Mouse (Mus musculus) embryo, embryonic 11 days (tissue): ENCODE measurements at regions not wholly inside any gene's neighbourhood (a gene's known extent, or its start where the extent isn't known, plus 50 kb on each side); places are given as distances from the start of the nearest gene placed in this dataset.

Experiments
- DNase-seq: peaks from one replicate; pipeline ENCODE4 v3.0.0-alpha.2; 2015

GRCm38 (mm10) chr4:153542631-153543031 is 60.0 kb upstream of the Ajap1 start:
- no peak for DNase-seq

GRCm38 (mm10) chr4:153543900-153544648 is 61.5 kb upstream of the Ajap1 start:
- DNase-seq, result no peak

DNA sequence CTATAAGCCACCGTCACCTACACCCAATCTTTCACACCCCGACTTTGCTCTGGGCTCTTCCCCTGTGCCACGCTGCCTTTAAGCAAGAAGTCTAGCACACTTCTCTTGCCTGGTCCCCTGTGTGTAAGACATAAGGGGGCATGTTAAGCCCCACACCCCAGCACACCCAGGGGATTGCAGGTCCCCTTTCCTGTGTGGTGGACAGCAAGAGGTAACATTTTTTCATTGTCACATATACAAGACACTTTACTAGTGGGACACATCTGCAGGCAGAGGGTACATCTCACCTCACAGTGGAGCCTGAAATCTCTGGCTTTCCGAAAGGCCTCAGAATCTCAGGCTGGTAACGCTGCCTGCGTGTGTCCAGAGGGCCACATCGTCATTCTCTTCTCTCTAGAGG is 64.1 kb upstream of the Ajap1 start:
- DNase-seq, result no peak

- no peak for DNase-seq
Observed at GRCm38 (mm10) chr4:153547111-153547510, 64.5 kb upstream of the Ajap1 start.

DNA sequence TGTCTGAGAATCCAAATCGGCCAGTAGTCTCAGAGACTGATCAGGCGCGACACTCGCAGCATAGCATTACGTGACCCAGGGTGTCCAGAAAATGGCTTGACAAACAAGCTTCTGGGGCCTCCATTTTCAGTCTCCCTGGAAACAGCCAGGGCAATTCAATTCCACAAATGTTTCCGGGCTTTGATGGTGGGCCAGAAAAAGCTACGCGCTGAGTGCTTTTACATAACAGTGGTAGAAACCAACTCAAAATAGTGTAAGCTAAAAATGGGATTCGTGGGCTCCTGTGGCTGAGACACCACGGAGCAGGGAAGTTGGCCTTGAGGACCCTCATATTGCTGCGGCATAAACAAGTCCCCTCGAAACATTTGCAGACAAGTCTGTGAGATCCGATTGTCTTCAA is 65.3 kb upstream of the Ajap1 start:
- no peak for DNase-seq

GRCm38 (mm10) chr4:153551291-153551690 is 68.7 kb upstream of the Ajap1 start:
- DNase-seq, result no peak

GRCm38 (mm10) chr4:153552483-153552882 is 69.9 kb upstream of the Ajap1 start:
- DNase-seq, result no peak

- DNase-seq, result no peak
Observed at GRCm38 (mm10) chr4:153557812-153558608, 75.4 kb upstream of the Ajap1 start.

- DNase-seq, result no peak
Observed at GRCm38 (mm10) chr4:153559568-153559967, 77.0 kb upstream of the Ajap1 start.

GRCm38 (mm10) chr4:153560193-153560592 is 77.6 kb upstream of the Ajap1 start:
- DNase-seq, result no peak

- no peak for DNase-seq
Observed at GRCm38 (mm10) chr4:153560956-153561355, 78.3 kb upstream of the Ajap1 start.

GRCm38 (mm10) chr4:153561991-153562390 is 79.4 kb upstream of the Ajap1 start:
- no peak for DNase-seq

DNA sequence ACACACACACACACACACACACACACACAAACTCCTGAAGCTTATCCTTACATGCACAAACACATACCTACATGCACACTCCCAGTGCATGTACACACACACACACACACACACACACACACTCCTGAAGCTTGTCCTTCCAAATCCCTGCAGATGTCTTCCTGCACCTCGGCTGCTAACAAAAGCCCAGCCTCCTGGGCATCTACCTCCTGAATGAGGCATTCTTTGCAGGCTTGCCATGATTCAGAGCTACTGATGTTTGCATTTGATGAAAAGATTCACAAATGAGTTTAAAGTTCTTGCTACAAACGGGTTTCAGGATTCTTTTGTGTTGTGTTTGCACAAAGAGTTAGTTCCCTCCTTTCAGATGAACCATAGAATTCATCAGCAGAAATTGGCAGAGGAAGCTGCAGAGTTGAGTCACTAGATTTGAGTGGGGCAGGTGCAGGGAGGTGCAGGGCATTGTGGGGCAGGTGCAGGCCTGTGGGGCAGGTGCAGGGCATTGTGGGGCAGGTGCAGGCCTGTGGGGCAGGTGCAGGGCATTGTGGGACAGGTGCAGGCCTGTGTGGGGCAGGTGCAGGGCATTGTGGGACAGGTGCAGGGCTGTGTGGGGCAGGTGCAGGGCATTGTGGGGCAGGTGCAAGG is 84.8 kb upstream of the Ajap1 start:
- DNase-seq, result no peak

DNA sequence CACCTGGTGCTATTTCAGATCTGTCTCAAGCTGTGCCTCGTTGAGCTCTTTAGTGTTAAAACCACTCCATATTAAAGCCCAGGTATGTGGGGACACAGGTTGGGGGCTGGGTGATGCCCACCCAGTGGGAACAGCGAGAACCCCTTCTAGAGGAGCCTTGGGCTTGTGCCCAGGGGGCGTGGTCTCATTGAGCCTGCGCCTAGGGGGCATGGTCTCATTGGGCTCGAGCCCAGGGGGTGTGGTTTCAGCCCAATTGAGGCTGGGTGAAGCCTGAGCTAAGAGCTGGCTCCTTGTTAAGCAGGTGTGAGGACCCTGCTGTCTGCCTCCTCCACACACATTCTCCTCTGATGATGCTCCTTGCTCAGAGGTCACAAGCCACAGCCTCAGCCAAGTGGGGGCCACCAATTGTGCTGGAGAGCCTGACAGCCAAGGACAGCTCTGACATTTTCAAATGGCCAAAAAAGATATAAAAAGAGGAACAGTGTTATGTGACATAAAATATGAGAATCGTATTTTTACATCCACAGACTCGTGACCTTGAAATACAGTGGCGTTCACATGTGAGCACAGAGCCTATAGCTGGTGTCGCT is 90.7 kb upstream of the Ajap1 start:
- no peak for DNase-seq

DNA sequence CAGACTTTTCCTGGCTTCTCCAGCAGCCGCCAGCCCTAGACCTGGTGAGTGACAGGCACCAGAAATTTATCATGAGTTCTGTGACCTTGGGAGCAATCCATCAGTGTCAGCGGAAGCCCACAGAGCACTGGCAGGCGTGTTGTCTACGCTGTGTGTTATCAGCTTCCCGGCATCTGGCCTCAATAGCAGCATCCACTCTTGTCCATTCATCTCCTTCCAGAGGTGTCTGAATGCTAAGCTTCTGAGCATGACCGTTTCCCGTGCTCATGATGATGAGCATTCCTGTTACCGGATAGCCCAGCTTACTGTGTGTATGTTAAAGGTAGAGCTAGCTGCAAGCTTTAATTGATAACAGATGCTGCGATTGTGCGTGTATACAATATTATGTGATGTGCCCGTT is 110.7 kb upstream of the Ajap1 start:
- DNase-seq, result peak; percentile 50

GRCm38 (mm10) chr4:153599794-153600370 is 117.3 kb upstream of the Ajap1 start:
- DNase-seq, result peak; percentile 16

GRCm38 (mm10) chr4:153602496-153602895 is 119.9 kb upstream of the Ajap1 start:
- DNase-seq, result no peak

GRCm38 (mm10) chr4:153603056-153603840 is 120.6 kb upstream of the Ajap1 start:
- no peak for DNase-seq

DNA sequence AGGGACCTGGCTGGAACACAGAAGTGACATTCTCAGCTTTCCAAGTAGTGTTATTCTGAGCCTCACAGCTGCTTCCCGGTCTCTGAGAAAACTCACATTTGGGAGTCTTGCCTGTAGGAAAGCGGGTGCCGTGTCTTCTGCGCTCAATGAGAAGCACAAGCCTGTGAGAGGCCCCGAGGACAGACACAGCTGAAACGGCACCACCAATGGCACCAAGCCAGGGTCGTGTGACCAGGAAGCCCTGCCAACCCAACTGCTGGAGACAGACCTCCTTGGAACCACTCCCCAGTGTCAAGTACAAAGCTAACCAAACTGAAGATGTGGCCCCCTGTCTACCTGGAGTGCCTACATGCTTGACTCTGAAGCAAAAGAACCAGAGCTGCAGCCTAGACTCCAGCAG is 121.3 kb upstream of the Ajap1 start:
- no peak for DNase-seq

DNA sequence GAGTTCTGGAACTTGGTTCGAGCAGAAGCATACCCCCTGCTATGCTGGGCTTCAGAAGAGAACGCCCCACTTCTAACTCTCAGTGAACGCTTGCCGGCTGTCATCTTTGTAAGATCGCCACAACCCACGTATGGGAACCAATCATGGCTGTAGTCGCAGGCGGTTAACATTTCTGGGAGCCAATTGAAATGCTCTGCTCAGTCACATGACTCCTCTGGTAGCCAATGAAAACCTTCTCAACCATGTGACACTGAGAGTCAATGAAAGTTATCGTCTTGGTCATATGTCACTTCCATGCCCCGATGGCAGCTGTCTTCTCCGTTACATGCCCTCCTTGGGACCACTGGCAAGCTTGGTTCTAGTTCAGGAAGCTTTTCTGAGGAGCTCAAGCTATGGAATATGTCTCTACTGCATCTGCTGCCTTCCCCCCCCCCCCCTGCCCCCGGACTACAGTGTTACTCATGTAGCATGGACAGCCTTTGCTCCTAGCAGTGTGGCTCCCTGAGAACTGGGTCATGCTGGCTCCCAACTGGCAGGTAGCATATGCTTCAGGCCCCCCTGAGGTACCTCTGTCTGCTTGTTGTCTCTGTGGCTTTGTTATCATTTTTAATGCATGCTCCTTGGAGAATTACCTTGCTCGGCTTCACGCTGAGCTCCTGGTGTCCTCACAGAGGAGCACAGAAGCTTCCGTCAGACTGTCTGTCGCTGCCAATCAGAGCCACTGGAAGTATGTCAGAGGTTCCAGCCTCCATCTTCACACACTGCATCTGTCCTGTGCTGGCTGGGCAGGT is 122.3 kb upstream of the Ajap1 start:
- DNase-seq, result no peak

DNA sequence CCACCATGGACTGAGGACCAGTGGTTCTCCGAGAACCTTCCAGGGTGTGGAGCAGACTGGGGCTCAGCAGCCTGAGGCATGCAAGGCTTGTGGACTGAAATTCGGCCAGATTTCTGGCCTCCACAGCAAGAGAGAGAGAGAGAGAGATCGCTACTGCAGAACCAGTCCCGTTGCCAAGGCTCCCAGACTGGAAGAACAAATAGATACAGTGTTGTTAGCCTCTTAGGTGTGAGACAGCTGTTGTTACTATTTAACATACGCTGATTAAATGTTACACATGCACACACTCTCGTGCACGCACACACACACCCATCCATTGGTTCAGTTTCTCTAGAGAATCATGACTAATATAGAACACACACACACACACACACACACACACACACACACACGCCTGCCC is 133.4 kb upstream of the Ajap1 start:
- no peak for DNase-seq
